Mouse (Mus musculus) liver, adult 2 months (tissue): Measurements from ENCODE around the gene Cyfip1.

Source experiments
- CTCF ChIP-seq: fragments of 200-500 bp; IDR thresholded peaks from 2 replicates; pipeline ENCODE4 v1.5.1; 2011; ENCODE audit warnings: low read depth, low read length, control low read depth
- POLR2A ChIP-seq: fragments of 200-500 bp; IDR thresholded peaks from 2 replicates; pipeline ENCODE4 v1.6.1; 2011; ENCODE audit warnings: low read length, control low read depth; ENCODE audit not compliant: insufficient read depth; ENCODE audit errors: extremely low read depth

DNA sequence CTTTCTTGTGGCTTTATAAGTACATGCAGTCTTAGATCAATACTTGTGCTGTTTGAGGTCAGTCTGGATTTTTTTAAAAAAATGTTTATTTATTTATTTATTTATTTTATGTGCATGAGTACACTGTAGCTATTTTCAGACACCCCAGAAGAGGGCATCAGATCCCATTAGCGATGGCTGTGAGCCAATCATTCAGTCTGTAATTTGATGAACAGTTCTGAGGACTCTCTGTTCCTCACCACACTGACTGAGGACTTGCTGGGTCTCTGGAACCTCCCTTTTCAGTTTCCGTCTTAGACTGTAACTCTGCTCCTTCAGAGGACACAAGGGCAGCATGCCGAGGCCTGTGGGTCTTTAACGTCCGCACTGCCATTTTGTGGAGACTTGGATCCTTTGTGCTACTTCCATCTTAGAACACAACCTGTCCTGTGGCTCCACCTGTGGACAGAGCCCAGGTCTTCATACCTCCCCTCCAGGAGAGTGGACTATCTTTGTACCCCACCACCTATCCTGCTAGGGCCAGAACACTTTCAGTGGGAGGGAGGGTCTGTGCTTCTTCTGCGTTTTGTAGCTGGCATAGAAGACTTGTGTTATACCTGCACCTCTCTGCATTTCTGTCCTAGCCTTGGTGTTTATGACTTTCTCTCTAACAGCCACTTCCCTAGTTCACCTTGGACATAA is 28.9 kb downstream of the Cyfip1 start:
- no peak for TF ChIP-seq CTCF
- no peak for TF ChIP-seq POLR2A
